Mouse (Mus musculus) heart, postnatal 0 days (tissue): Measurements from ENCODE around the gene Snx27.

ENCODE experiments used
- CTCF ChIP-seq: IDR thresholded peaks from 2 replicates; pipeline ENCODE4 v1.5.1; 2016; ENCODE audit warnings: antibody characterized with exemption, control low read depth, low read depth
- EP300 ChIP-seq: IDR thresholded peaks from 2 replicates; pipeline ENCODE4 v1.6.1; 2016; ENCODE audit warnings: antibody characterized with exemption, low read depth

DNA sequence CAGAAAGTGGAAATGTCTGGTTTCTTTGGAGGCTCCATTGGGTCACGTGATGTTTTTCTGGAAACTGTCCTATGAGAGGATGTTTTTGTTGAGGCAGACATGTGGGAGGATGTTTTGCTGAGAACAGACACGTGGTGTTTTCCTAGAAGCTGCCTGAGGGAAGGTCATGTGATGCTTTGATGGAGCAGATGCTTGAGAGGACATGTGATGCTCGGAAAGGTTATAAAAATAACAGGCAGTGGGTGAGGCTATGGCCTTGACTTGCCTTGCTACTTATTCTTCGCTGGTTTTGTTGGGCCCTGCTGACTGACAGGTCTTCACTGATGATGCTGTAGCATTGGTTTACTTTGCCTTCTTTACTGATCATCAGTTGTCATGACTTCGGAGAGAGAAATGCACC lies 8.6 kb upstream of the Snx27 start:
- TF ChIP-seq CTCF (no peak), EP300 (no peak)
